Mouse (Mus musculus): ENCODE measurements around the gene Zfp82. TPM values are rescaled to one million over a fixed set of nuclear protein-coding genes. Genes with fewer than 3 reads are reported as not detected.

The Zfp82 gene
- polyA plus RNA-seq, 1 experiment from 2014 or later: 2.1 TPM

- DNase-seq (no peak), ATAC-seq (ENCODE audit: low read depth) (no peak)
- Histone ChIP-seq H3K9me3 (replicated peaks) (no peaks in the 10 kb centered on the region), H3K4me2 (no peak overlapping the region), H3K9ac (no peak overlapping the region), H3K4me3 (replicated peaks) (no peak overlapping the region), H3K36me3 (no peaks in the 10 kb centered on the region), H3K4me1 (replicated peaks) (peaks cover 6% of the 10 kb centered on the region; the same call in 1 of the 2 replicates), H3K27me3 (no peaks in the 10 kb centered on the region), H3K27ac (no peak overlapping the region)
- WGBS (ENCODE audit: insufficient replicate concordance): 84% methylated on average over 12 of the region's 12 CpGs
These were observed 38.4 kb downstream of the Zfp82 start for GRCm38 (mm10) chr7:30034331-30034730.

- no peak overlapping the region for H3K4me2 ChIP-seq
- DNase-seq (no peak), ATAC-seq (ENCODE audit: low read depth) (no peak)
- H3K9ac ChIP-seq: no peak overlapping the region
- peaks cover 6% of the 10 kb centered on the region; the same call in 1 of the 2 replicates for H3K4me1 ChIP-seq (replicated peaks)
- no peaks in the 10 kb centered on the region for H3K9me3 ChIP-seq (replicated peaks)
- WGBS (ENCODE audit: insufficient replicate concordance): 73% methylated on average over 3 of the region's 3 CpGs
- no peak overlapping the region for H3K27ac ChIP-seq
- no peak overlapping the region for H3K4me3 ChIP-seq (replicated peaks)
- H3K36me3 ChIP-seq: peaks cover 9% of the 10 kb centered on the region
- no peaks in the 10 kb centered on the region for H3K27me3 ChIP-seq
These were observed 41.3 kb downstream of the Zfp82 start for GRCm38 (mm10) chr7:30031379-30031778.

- Histone ChIP-seq H3K4me1 (replicated peaks) (peaks cover 6% of the 10 kb centered on the region; the same call in 1 of the 2 replicates), H3K9me3 (replicated peaks) (no peaks in the 10 kb centered on the region), H3K9ac (no peak overlapping the region), H3K36me3 (peaks cover 14% of the 10 kb centered on the region), H3K4me2 (no peak overlapping the region), H3K27me3 (no peaks in the 10 kb centered on the region), H3K27ac (no peak overlapping the region), H3K4me3 (replicated peaks) (no peak overlapping the region)
- DNase-seq (no peak), ATAC-seq (ENCODE audit: low read depth) (no peak)
- 27% methylated on average over 6 of the region's 6 CpGs for WGBS (ENCODE audit: insufficient replicate concordance)
These were observed 42.0 kb downstream of the Zfp82 start for GRCm38 (mm10) chr7:30030677-30031076.

GRCm38 (mm10) chr7:30028572-30028971, 44.1 kb downstream of the Zfp82 start:
- H3K4me3 ChIP-seq (replicated peaks): no peak overlapping the region
- peaks cover 33% of the 10 kb centered on the region for H3K36me3 ChIP-seq
- no peaks in the 10 kb centered on the region for H3K4me1 ChIP-seq (replicated peaks)
- H3K27ac ChIP-seq: no peak overlapping the region
- H3K9ac ChIP-seq: no peak overlapping the region
- H3K9me3 ChIP-seq (replicated peaks): no peaks in the 10 kb centered on the region; the same call in 1 of the 2 replicates
- ATAC-seq (ENCODE audit: low read depth) (no peak), DNase-seq (no peak)
- no peak overlapping the region for H3K4me2 ChIP-seq
- 70% methylated on average over 3 of the region's 3 CpGs for WGBS (ENCODE audit: insufficient replicate concordance)
- no peaks in the 10 kb centered on the region for H3K27me3 ChIP-seq

GRCm38 (mm10) chr7:30027331-30027730, 45.4 kb downstream of the Zfp82 start:
- Histone ChIP-seq H3K36me3 (peaks cover 46% of the 10 kb centered on the region), H3K4me3 (replicated peaks) (no peak overlapping the region), H3K27me3 (no peaks in the 10 kb centered on the region), H3K9me3 (replicated peaks) (no peaks in the 10 kb centered on the region; the same call in 1 of the 2 replicates), H3K4me1 (replicated peaks) (no peaks in the 10 kb centered on the region), H3K4me2 (no peak overlapping the region), H3K27ac (no peak overlapping the region), H3K9ac (no peak overlapping the region)
- no peak for DNase-seq
- no peak for ATAC-seq (ENCODE audit: low read depth)
- WGBS (ENCODE audit: insufficient replicate concordance): 76% methylated on average over 4 of the region's 4 CpGs

GRCm38 (mm10) chr7:30025358-30025757, 47.3 kb downstream of the Zfp82 start:
- no peak for ATAC-seq (ENCODE audit: low read depth)
- Histone ChIP-seq H3K27me3 (no peaks in the 10 kb centered on the region), H3K36me3 (peaks cover 61% of the 10 kb centered on the region), H3K4me3 (replicated peaks) (no peak overlapping the region), H3K9me3 (replicated peaks) (no peaks in the 10 kb centered on the region; the same call in 1 of the 2 replicates), H3K9ac (no peak overlapping the region), H3K27ac (no peak overlapping the region), H3K4me2 (no peak overlapping the region), H3K4me1 (replicated peaks) (no peaks in the 10 kb centered on the region)
- no peak for DNase-seq
- 74% methylated on average over 5 of the region's 5 CpGs for whole genome bisulfite sequencing (ENCODE audit: insufficient replicate concordance)

- no peak overlapping the region for H3K9ac ChIP-seq
- no peak overlapping the region for H3K27ac ChIP-seq
- peaks cover 73% of the 10 kb centered on the region for H3K36me3 ChIP-seq
- H3K4me3 ChIP-seq (replicated peaks): no peak overlapping the region
- H3K4me1 ChIP-seq (replicated peaks): no peaks in the 10 kb centered on the region
- DNase-seq (no peak), ATAC-seq (ENCODE audit: low read depth) (no peak)
- 68% methylated on average over 8 of the region's 8 CpGs for WGBS (ENCODE audit: insufficient replicate concordance)
- H3K9me3 ChIP-seq (replicated peaks): no peaks in the 10 kb centered on the region; the same call in 1 of the 2 replicates
- no peak overlapping the region for H3K4me2 ChIP-seq
- H3K27me3 ChIP-seq: no peaks in the 10 kb centered on the region
These were observed 48.9 kb downstream of the Zfp82 start for GRCm38 (mm10) chr7:30023800-30024199.

- ATAC-seq (ENCODE audit: low read depth) (no peak), DNase-seq (no peak)
- Histone ChIP-seq H3K9ac (no peak overlapping the region), H3K36me3 (peaks cover 78% of the 10 kb centered on the region), H3K4me1 (replicated peaks) (no peaks in the 10 kb centered on the region), H3K27me3 (no peaks in the 10 kb centered on the region), H3K4me3 (replicated peaks) (no peak overlapping the region), H3K27ac (no peak overlapping the region), H3K4me2 (no peak overlapping the region), H3K9me3 (replicated peaks) (no peaks in the 10 kb centered on the region; the same call in 1 of the 2 replicates)
- WGBS (ENCODE audit: insufficient replicate concordance): 87% methylated on average over 9 of the region's 9 CpGs
These were observed 49.4 kb downstream of the Zfp82 start for GRCm38 (mm10) chr7:30023324-30023723.

- no peak for DNase-seq
- Histone ChIP-seq H3K27ac (no peak overlapping the region), H3K4me3 (replicated peaks) (no peak overlapping the region), H3K9ac (no peak overlapping the region), H3K36me3 (peaks cover 88% of the 10 kb centered on the region), H3K27me3 (no peaks in the 10 kb centered on the region), H3K4me2 (no peak overlapping the region), H3K4me1 (replicated peaks) (no peaks in the 10 kb centered on the region), H3K9me3 (replicated peaks) (no peaks in the 10 kb centered on the region; the same call in 1 of the 2 replicates)
- WGBS (ENCODE audit: insufficient replicate concordance): 75% methylated on average over 2 of the region's 2 CpGs
- no peak for ATAC-seq (ENCODE audit: low read depth)
These were observed 53.2 kb downstream of the Zfp82 start for GRCm38 (mm10) chr7:30019543-30019942.

- Histone ChIP-seq H3K4me1 (replicated peaks) (no peaks in the 10 kb centered on the region), H3K4me3 (replicated peaks) (no peak overlapping the region), H3K27ac (no peak overlapping the region), H3K9ac (no peak overlapping the region), H3K9me3 (replicated peaks) (no peaks in the 10 kb centered on the region), H3K36me3 (peaks cover 80% of the 10 kb centered on the region), H3K4me2 (no peak overlapping the region), H3K27me3 (no peaks in the 10 kb centered on the region)
- no peak for DNase-seq
- 84% methylated on average over 6 of the region's 6 CpGs for WGBS (ENCODE audit: insufficient replicate concordance)
- no peak for ATAC-seq (ENCODE audit: low read depth)
These were observed 55.5 kb downstream of the Zfp82 start for GRCm38 (mm10) chr7:30017226-30017625.

GRCm38 (mm10) chr7:30012956-30013363, 59.7 kb downstream of the Zfp82 start:
- no peak for DNase-seq
- WGBS (ENCODE audit: insufficient replicate concordance): 78% methylated on average over 4 of the region's 4 CpGs
- Histone ChIP-seq H3K9me3 (replicated peaks) (no peaks in the 10 kb centered on the region), H3K4me3 (replicated peaks) (no peak overlapping the region), H3K4me1 (replicated peaks) (no peaks in the 10 kb centered on the region), H3K27me3 (no peaks in the 10 kb centered on the region), H3K36me3 (peaks cover 74% of the 10 kb centered on the region), H3K27ac (no peak overlapping the region), H3K9ac (no peak overlapping the region), H3K4me2 (no peak overlapping the region)
- ATAC-seq (ENCODE audit: low read depth): peak; percentile 18; the same call in 1 of the 2 replicates

GRCm38 (mm10) chr7:30010551-30011195, 62.0 kb downstream of the Zfp82 start:
- WGBS (ENCODE audit: insufficient replicate concordance): 78% methylated on average over 10 of the region's 10 CpGs
- no peak overlapping the region for H3K9ac ChIP-seq
- no peak overlapping the region for H3K4me3 ChIP-seq (replicated peaks)
- ATAC-seq (ENCODE audit: low read depth): no peak
- no peak for DNase-seq
- H3K27ac ChIP-seq: no peak overlapping the region
- H3K36me3 ChIP-seq: peaks cover 69% of the 10 kb centered on the region
- no peak overlapping the region for H3K4me2 ChIP-seq
- no peaks in the 10 kb centered on the region for H3K9me3 ChIP-seq (replicated peaks)
- H3K27me3 ChIP-seq: no peaks in the 10 kb centered on the region
- no peaks in the 10 kb centered on the region for H3K4me1 ChIP-seq (replicated peaks)

Measured in liver, embryonic 13.5 days (tissue).